Mouse (Mus musculus) left cerebral cortex, adult 2 months (tissue): Measurements from ENCODE around the gene Faap100. TPM values are rescaled to one million over a fixed set of nuclear protein-coding genes. Genes with fewer than 3 reads are reported as not detected.
"Not testable (repeated sequence)": the region's sequence is repeated elsewhere in the genome, so short reads cannot be mapped to it uniquely, and the experiment has no call there.

Source experiments
- DNase-seq, 2 experiments: peaks; one replicate each; pipeline ENCODE4 v3.0.0; 2021 to 2022; ENCODE audit warnings: low spot score in 2 of 2, mixed read lengths in 1 of 2; ENCODE audit errors: extremely low spot score in 1 of 2
- H3K27ac ChIP-seq: fragments of 200-600 bp; 2 replicates; pipeline ENCODE4 v1.8.1; 2022
- H3K4me3 ChIP-seq: fragments of 200-600 bp; 2 replicates; pipeline ENCODE4 v1.8.1; 2022
- CTCF ChIP-seq: fragments of 200-600 bp; IDR thresholded peaks from 2 replicates; pipeline ENCODE4 v1.8.1; 2022; ENCODE audit warnings: antibody characterized with exemption, mild to moderate bottlenecking, moderate library complexity
- intact Hi-C: fragments of 180-260 bp; cut with DNase I; formaldehyde crosslinking; loops from one replicate; pipeline ENCODE4 v1.15.1; 2025
- total RNA-seq, 2 experiments: library from RNA; stranded (reverse); gene quantifications; 2 replicates each; pipeline ENCODE4 v1.2.3; 2021

Faap100 gene
- total RNA-seq, 2 experiments from 2014 or later, result 16.1 to 17.6 TPM

GRCm38 (mm10) chr11:120348684-120349370, 29.7 kb downstream of the Faap100 start:
- TF ChIP-seq CTCF, result no peak
- DNase-seq, result peak in 1 of 2 experiments; percentile 47
- Histone ChIP-seq H3K27ac (peak overlapping the region; percentile 100), H3K4me3 (peak overlapping the region; percentile 98)
- intact Hi-C loops, result loop anchor here (5.0 kb wide), 2 partner anchors 37 to 112 kb away; no protein-coding TSS in a partner anchor

- Histone ChIP-seq H3K27ac (peak within 1 kb of the TSS; percentile 100), H3K4me3 (peak within 1 kb of the TSS; percentile 98)
- TF ChIP-seq CTCF, result no peak
- DNase-seq, result peak; percentile 82 to 88
- intact Hi-C loops, result loop anchor here (5.0 kb wide), 2 partner anchors 36 to 111 kb away; no protein-coding TSS in a partner anchor
These were observed 30.5 kb downstream of the Faap100 start, which contains the start of gene Actg1 for GRCm38 (mm10) chr11:120347791-120348683. TSS of gene Actg1 (minus strand) at chr11:120348542.

GRCm38 (mm10) chr11:120347301-120347700, 31.3 kb downstream of the Faap100 start:
- peak in 1 of 2 experiments; percentile 10 for DNase-seq
- Histone ChIP-seq H3K4me3 (peak overlapping the region; percentile 98), H3K27ac (peak overlapping the region; percentile 60; the same call in 1 of the 2 replicates)
- intact Hi-C loops, result loop anchor here (5.0 kb wide), 2 partner anchors 35 to 110 kb away; no protein-coding TSS in a partner anchor
- TF ChIP-seq CTCF, result no peak

- peak in 1 of 2 experiments; percentile 11 for DNase-seq
- intact Hi-C loops, result loop anchor here (5.0 kb wide), 2 partner anchors 34 to 109 kb away; no protein-coding TSS in a partner anchor
- not testable (repeated sequence) for H3K27ac ChIP-seq
- H3K4me3 ChIP-seq, result peak overlapping the region; percentile 40
These were observed 32.1 kb downstream of the Faap100 start for GRCm38 (mm10) chr11:120346383-120347034.

GRCm38 (mm10) chr11:120345067-120345681, 33.4 kb downstream of the Faap100 start:
- no peak; the same call in 1 of the 2 replicates for TF ChIP-seq CTCF
- H3K4me3 ChIP-seq, result peak overlapping the region; percentile 28; the same call in 1 of the 2 replicates
- peak in 1 of 2 experiments; percentile 7 for DNase-seq
- intact Hi-C loops, result loop anchor here (5.0 kb wide), 2 partner anchors 33 to 108 kb away; no protein-coding TSS in a partner anchor
- H3K27ac ChIP-seq, result no peak overlapping the region

GRCm38 (mm10) chr11:120344310-120344920, 34.1 kb downstream of the Faap100 start:
- no peak for TF ChIP-seq CTCF
- intact Hi-C loops, result no loop called here
- Histone ChIP-seq H3K4me3 (no peak overlapping the region), H3K27ac (no peak overlapping the region)
- DNase-seq, result no peak

- intact Hi-C loops, result no loop called here
These were observed 34.9 kb downstream of the Faap100 start for GRCm38 (mm10) chr11:120343519-120344309.

GRCm38 (mm10) chr11:120342656-120343160, 35.9 kb downstream of the Faap100 start:
- TF ChIP-seq CTCF, result no peak
- Histone ChIP-seq H3K4me3 (no peak overlapping the region), H3K27ac (no peak overlapping the region)
- DNase-seq, result no peak
- intact Hi-C loops, result no loop called here

More at GRCm38 (mm10) chr11:120343519-120344309, 34.9 kb downstream of the Faap100 start:
- DNase-seq, result no peak
- Histone ChIP-seq H3K27ac (no peak overlapping the region), H3K4me3 (no peak overlapping the region)
- no peak for TF ChIP-seq CTCF

GRCm38 (mm10) chr11:120341661-120342060, 36.9 kb downstream of the Faap100 start:
- no peak for TF ChIP-seq CTCF
- Histone ChIP-seq H3K27ac (no peak overlapping the region), H3K4me3 (no peak overlapping the region)
- DNase-seq, result no peak
- intact Hi-C loops, result no loop called here
